Mouse (Mus musculus) liver, embryonic 14.5 days (tissue): Measurements from ENCODE around the gene Junb.

Experiments used
- CTCF ChIP-seq: IDR thresholded peaks from 2 replicates; pipeline ENCODE4 v1.5.1; 2016; ENCODE audit warnings: antibody characterized with exemption, low read depth, control low read depth
- EP300 ChIP-seq: IDR thresholded peaks from 2 replicates; pipeline ENCODE4 v1.6.1; 2016; ENCODE audit warnings: antibody characterized with exemption, low read depth

DNA sequence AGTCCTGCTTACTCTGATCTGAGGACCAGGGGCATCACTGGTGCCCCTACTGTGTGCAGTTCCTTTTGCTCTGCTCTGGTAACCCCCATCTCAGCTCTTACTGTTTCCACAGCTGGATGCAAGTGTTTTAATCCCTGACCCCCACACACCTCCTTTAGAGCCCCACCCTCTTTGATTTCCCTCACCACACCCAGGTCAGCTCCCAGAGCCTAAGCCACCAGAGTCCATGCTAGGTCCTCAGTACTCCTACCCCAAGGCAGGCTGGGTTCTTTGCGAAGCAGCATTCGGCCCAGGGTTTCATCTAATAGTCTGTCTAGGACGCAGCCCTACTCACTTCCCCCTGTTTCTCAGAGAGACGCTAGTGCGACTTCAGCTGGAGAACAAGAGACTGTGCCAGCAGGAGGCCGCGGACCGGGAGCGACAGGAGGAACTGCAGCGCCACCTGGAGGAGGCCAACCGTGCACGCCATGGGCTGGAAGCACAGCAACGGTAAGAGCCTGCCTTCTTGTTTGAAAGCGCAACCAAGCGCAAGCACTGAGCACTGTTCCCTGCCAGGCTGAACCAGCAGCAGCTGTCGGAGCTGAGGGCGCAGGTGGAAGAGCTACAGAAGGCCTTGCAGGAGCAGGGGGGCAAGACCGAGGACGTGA, 19.3 kb upstream of the Junb start:
- TF ChIP-seq CTCF: peak; percentile 99
- TF ChIP-seq EP300: no peak
